In genomic region chr4:145367274-145367822, GRCm38 (mm10) we compare ENCODE assay signal across 11 mouse cellular contexts. TPM values are rescaled to one million over a fixed set of nuclear protein-coding genes. Genes with fewer than 3 reads are reported as not detected.
"Had no signal": no experiment of that assay in that cellular context is flagged by ENCODE, and none has a peak within 500 bp of the region (broad histone marks: within the 10 kb centered on the region; RNA-seq: fewer than 3 reads in every experiment).

No protein-coding gene starts in this region.

- H3K4me3 ChIP-seq: limb, embryonic 13.5 days; liver, embryonic 15.5 days; midbrain, embryonic 13.5 days had no signal

- H3K36me3 ChIP-seq: limb, embryonic 13.5 days; liver, embryonic 15.5 days; midbrain, embryonic 13.5 days had no signal

- ATAC-seq: lung, postnatal 0 days; midbrain, embryonic 13.5 days had no signal

- H3K9ac ChIP-seq: limb, embryonic 13.5 days; liver, embryonic 15.5 days; midbrain, embryonic 13.5 days had no signal

- DNase-seq: left cerebral cortex, postnatal 4 days; lung, adult 2 months; lung, postnatal 36 days; right cerebral cortex, postnatal 14 days had no signal

- H3K27ac ChIP-seq: limb, embryonic 13.5 days; liver, embryonic 15.5 days; midbrain, embryonic 13.5 days; stomach, postnatal 0 days had no signal

- H3K9me3 ChIP-seq: limb, embryonic 13.5 days; liver, embryonic 15.5 days had no signal

- H3K4me2 ChIP-seq: limb, embryonic 13.5 days; liver, embryonic 15.5 days; midbrain, embryonic 13.5 days had no signal

- H3K27me3 ChIP-seq: limb, embryonic 13.5 days; liver, embryonic 15.5 days; midbrain, embryonic 13.5 days had no signal

- H3K4me1 ChIP-seq: limb, embryonic 13.5 days; liver, embryonic 15.5 days; midbrain, embryonic 13.5 days had no signal

RNA-seq across cellular contexts. Expression of gene Tnfrsf8, which starts 52.4 kb away (rescaled TPM):
- polyA plus RNA-seq: intestine, embryonic 14.5 days; neural tube, embryonic 14.5 days had no signal
